Mouse (Mus musculus): ENCODE measurements around the gene Trp53bp2.

Gene Trp53bp2

GRCm38 (mm10) chr1:182408684-182409327 lies at the start of gene Trp53bp2:
Gene Trp53bp2 (plus strand): TSS chr1:182409172.
- in situ Hi-C loops (cut with MboI; ENCODE audit: unreplicated experiment in 2 of 2): no loop called here

- in situ Hi-C loops (cut with MboI; ENCODE audit: unreplicated experiment in 2 of 2): no loop called here
Observed at GRCm38 (mm10) chr1:182362703-182363102, 46.3 kb upstream of the Trp53bp2 start.

- in situ Hi-C loops (cut with MboI; ENCODE audit: unreplicated experiment in 2 of 2): no loop called here
Observed at GRCm38 (mm10) chr1:182363683-182364404, 45.1 kb upstream of the Trp53bp2 start.

GRCm38 (mm10) chr1:182368309-182368708 lies 40.7 kb upstream of the Trp53bp2 start:
- in situ Hi-C loops (cut with MboI; ENCODE audit: unreplicated experiment in 2 of 2): no loop called here

- in situ Hi-C loops (cut with MboI; ENCODE audit: unreplicated experiment in 2 of 2): no loop called here
Observed at GRCm38 (mm10) chr1:182368782-182369181, 40.2 kb upstream of the Trp53bp2 start.

GRCm38 (mm10) chr1:182369435-182369834 lies 39.5 kb upstream of the Trp53bp2 start:
- in situ Hi-C loops (cut with MboI; ENCODE audit: unreplicated experiment in 2 of 2): no loop called here

- in situ Hi-C loops (cut with MboI; ENCODE audit: unreplicated experiment in 2 of 2): no loop called here
Observed at GRCm38 (mm10) chr1:182371891-182372290, 37.1 kb upstream of the Trp53bp2 start.

GRCm38 (mm10) chr1:182376221-182376620 lies 32.8 kb upstream of the Trp53bp2 start:
- in situ Hi-C loops (cut with MboI; ENCODE audit: unreplicated experiment in 2 of 2): loop anchor here in 1 of 2 experiments (5.0 kb wide), 1 partner anchor 161 kb away; no protein-coding TSS in a partner anchor

- in situ Hi-C loops (cut with MboI; ENCODE audit: unreplicated experiment in 2 of 2): loop anchor here in 1 of 2 experiments (5.0 kb wide), 1 partner anchor 160 kb away; no protein-coding TSS in a partner anchor
Observed at GRCm38 (mm10) chr1:182376826-182377225, 32.1 kb upstream of the Trp53bp2 start.

- in situ Hi-C loops (cut with MboI; ENCODE audit: unreplicated experiment in 2 of 2): loop anchor here in 1 of 2 experiments (5.0 kb wide), 1 partner anchor 160 kb away; no protein-coding TSS in a partner anchor
Observed at GRCm38 (mm10) chr1:182377519-182377918, 31.5 kb upstream of the Trp53bp2 start.

GRCm38 (mm10) chr1:182378205-182378835 lies 30.7 kb upstream of the Trp53bp2 start:
- in situ Hi-C loops (cut with MboI; ENCODE audit: unreplicated experiment in 2 of 2): loop anchor here in 1 of 2 experiments (5.0 kb wide), 1 partner anchor 159 kb away; no protein-coding TSS in a partner anchor

- in situ Hi-C loops (cut with MboI; ENCODE audit: unreplicated experiment in 2 of 2): loop anchor here in 1 of 2 experiments (5.0 kb wide), 1 partner anchor 158 kb away; no protein-coding TSS in a partner anchor
Observed at GRCm38 (mm10) chr1:182378876-182379275, 30.1 kb upstream of the Trp53bp2 start.

GRCm38 (mm10) chr1:182380683-182381082 lies 28.3 kb upstream of the Trp53bp2 start:
- in situ Hi-C loops (cut with MboI; ENCODE audit: unreplicated experiment in 2 of 2): loop anchor here in 1 of 2 experiments (5.0 kb wide), 1 partner anchor 157 kb away; no protein-coding TSS in a partner anchor

- in situ Hi-C loops (cut with MboI; ENCODE audit: unreplicated experiment in 2 of 2): loop anchor here in 1 of 2 experiments (5.0 kb wide), 1 partner anchor 156 kb away; no protein-coding TSS in a partner anchor
Observed at GRCm38 (mm10) chr1:182381327-182381726, 27.6 kb upstream of the Trp53bp2 start.

GRCm38 (mm10) chr1:182383096-182383495 lies 25.9 kb upstream of the Trp53bp2 start:
- in situ Hi-C loops (cut with MboI; ENCODE audit: unreplicated experiment in 2 of 2): loop anchor here in 1 of 2 experiments (5.0 kb wide), 1 partner anchor 154 kb away; no protein-coding TSS in a partner anchor

- in situ Hi-C loops (cut with MboI; ENCODE audit: unreplicated experiment in 2 of 2): no loop called here
Observed at GRCm38 (mm10) chr1:182386449-182386848, 22.5 kb upstream of the Trp53bp2 start.

GRCm38 (mm10) chr1:182388729-182389128 lies 20.2 kb upstream of the Trp53bp2 start:
- in situ Hi-C loops (cut with MboI; ENCODE audit: unreplicated experiment in 2 of 2): no loop called here

GRCm38 (mm10) chr1:182398171-182398570 lies 10.8 kb upstream of the Trp53bp2 start:
- in situ Hi-C loops (cut with MboI; ENCODE audit: unreplicated experiment in 2 of 2): no loop called here

- in situ Hi-C loops (cut with MboI; ENCODE audit: unreplicated experiment in 2 of 2): no loop called here
Observed at GRCm38 (mm10) chr1:182398780-182399179, 10.2 kb upstream of the Trp53bp2 start.

GRCm38 (mm10) chr1:182399205-182399604 lies 9.8 kb upstream of the Trp53bp2 start:
- in situ Hi-C loops (cut with MboI; ENCODE audit: unreplicated experiment in 2 of 2): no loop called here

GRCm38 (mm10) chr1:182399908-182400307 lies 9.1 kb upstream of the Trp53bp2 start:
- in situ Hi-C loops (cut with MboI; ENCODE audit: unreplicated experiment in 2 of 2): no loop called here

Measured in v-Abl transformed pro-B cells (cell line).